Mouse (Mus musculus) olfactory bulb, adult 2 months (tissue): Measurements from ENCODE around the gene Pld1. TPM values are rescaled to one million over a fixed set of nuclear protein-coding genes. Genes with fewer than 3 reads are reported as not detected.

Experiments used
- H3K27ac ChIP-seq: fragments of 200-500 bp; 2 replicates; pipeline ENCODE4 v1.5.1; 2012; ENCODE audit warnings: low read depth, low read length; ENCODE audit not compliant: insufficient read depth
- H3K4me1 ChIP-seq: fragments of 200-500 bp; 2 replicates; pipeline ENCODE4 v1.6.1; 2012; ENCODE audit warnings: low read length; ENCODE audit not compliant: control insufficient read depth, insufficient read depth
- H3K4me3 ChIP-seq: fragments of 200-500 bp; 2 replicates; pipeline ENCODE4 v1.5.1; 2012; ENCODE audit warnings: mild to moderate bottlenecking, low read depth, low read length, moderate library complexity; ENCODE audit not compliant: insufficient read depth
- CTCF ChIP-seq: fragments of 200-500 bp; IDR thresholded peaks from 2 replicates; pipeline ENCODE4 v1.5.1; 2012; ENCODE audit warnings: low read depth, mild to moderate bottlenecking, low read length, moderate library complexity; ENCODE audit not compliant: insufficient read depth
- POLR2A ChIP-seq: fragments of 200-500 bp; IDR thresholded peaks from 2 replicates; pipeline ENCODE4 v1.6.1; 2012; ENCODE audit warnings: mild to moderate bottlenecking, low read depth, low read length, moderate library complexity; ENCODE audit not compliant: insufficient read depth
- WGBS: fragments of 180-500 bp; shearing (Covaris S2); methylation state at CpG from one replicate; pipeline ENCODE4 v1.1.7; 2018; 5-methylcytosine and 5-hydroxymethylcytosine counted together
- polyA plus RNA-seq: library from polyadenylated mRNA; stranded (reverse); fragments of >200 nt; gene quantifications from 2 replicates; pipeline ENCODE4 v1.2.4, GENCODE M21; 2012; ENCODE audit warnings: low replicate concordance; ENCODE audit not compliant: missing spikeins, insufficient read depth, insufficient read length

The Pld1 gene
- polyA plus RNA-seq, 1 experiment: not detected

DNA sequence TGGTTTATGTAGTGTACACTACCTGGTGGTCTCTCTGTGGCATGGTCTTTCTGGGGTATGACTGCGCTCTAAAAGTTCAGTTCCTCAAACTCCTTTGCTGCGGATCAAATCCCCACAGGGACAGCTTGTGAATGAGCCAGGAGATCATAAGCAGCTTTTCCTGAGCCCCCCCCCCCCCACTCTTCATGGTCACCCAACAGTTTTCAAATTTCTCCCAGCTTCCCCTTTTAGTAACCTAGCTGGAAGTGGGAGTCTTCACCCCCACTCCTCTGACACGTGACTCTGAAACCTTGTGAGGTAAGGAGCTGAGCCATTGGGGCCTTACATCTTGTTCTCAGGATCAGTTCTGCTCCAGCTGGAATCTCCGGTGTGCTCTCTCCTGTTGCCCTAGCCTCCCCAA, 114.6 kb downstream of the Pld1 start:
- WGBS: 91% methylated on average over 4 of the region's 4 CpGs
- no peak overlapping the region for H3K4me3 ChIP-seq
- no peak overlapping the region for H3K27ac ChIP-seq
- H3K4me1 ChIP-seq: no peaks in the 10 kb centered on the region
- no peak for TF ChIP-seq CTCF
- no peak for TF ChIP-seq POLR2A

GRCm38 (mm10) chr3:28060713-28061112, 122.2 kb downstream of the Pld1 start:
- H3K4me3 ChIP-seq: no peak overlapping the region
- H3K4me1 ChIP-seq: no peaks in the 10 kb centered on the region
- TF ChIP-seq CTCF (no peak), POLR2A (no peak)
- H3K27ac ChIP-seq: no peak overlapping the region
- 89% methylated on average over 4 of the region's 4 CpGs for WGBS

DNA sequence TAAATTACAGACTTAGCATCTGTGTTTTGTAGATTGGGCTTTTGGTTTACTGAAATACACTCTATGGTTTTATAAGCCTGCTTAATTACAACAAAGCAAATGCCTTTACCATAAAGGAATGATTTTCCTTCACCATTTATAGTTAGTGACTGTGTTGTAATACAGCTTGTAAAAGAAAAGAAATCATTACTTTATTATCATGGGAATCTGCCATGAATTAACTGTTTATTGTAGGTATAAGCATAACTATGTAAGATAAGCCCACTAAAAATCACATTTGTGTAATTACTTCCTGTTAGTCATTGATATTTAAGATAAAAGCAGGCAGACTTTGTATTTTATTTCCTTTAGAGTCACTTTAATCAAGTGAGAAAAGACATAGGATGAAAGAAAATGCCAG, 122.7 kb downstream of the Pld1 start:
- H3K4me3 ChIP-seq: no peak overlapping the region
- no peaks in the 10 kb centered on the region for H3K4me1 ChIP-seq
- H3K27ac ChIP-seq: no peak overlapping the region
- no peak for TF ChIP-seq POLR2A
- no peak for TF ChIP-seq CTCF

GRCm38 (mm10) chr3:28079211-28079610, 140.7 kb downstream of the Pld1 start:
- WGBS: 88% methylated on average over 3 of the region's 3 CpGs

DNA sequence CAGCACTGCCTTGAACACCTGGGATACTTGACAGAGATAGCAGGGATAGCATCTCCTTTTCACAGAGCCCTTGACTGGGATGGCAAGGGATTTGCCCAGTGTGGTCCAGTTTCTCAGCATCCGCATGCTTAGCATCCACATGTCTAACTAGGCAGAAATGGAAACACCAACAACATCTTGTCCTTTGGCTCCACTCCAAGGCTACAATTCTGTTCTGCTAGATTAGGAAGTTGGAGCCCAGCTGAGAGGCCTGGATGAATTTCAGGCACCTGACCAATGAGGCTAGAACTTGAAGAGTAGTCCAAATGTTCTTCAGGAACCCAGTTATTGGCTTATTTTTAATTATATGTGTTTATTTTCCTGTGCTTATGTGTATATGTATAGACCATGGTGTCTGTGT, 141.6 kb downstream of the Pld1 start:
- TF ChIP-seq CTCF (no peak), POLR2A (no peak)
- H3K27ac ChIP-seq: no peak overlapping the region
- 94% methylated on average over 1 of the region's 1 CpGs for WGBS

More at GRCm38 (mm10) chr3:28079211-28079610, 140.7 kb downstream of the Pld1 start:
- Histone ChIP-seq H3K4me3 (no peak overlapping the region), H3K4me1 (no peaks in the 10 kb centered on the region), H3K27ac (no peak overlapping the region)
- TF ChIP-seq CTCF (no peak), POLR2A (no peak)

GRCm38 (mm10) chr3:28081012-28081411, 142.5 kb downstream of the Pld1 start:
- WGBS: 71% methylated on average over 6 of the region's 6 CpGs
- Histone ChIP-seq H3K27ac (no peak overlapping the region), H3K4me3 (no peak overlapping the region), H3K4me1 (no peaks in the 10 kb centered on the region)
- TF ChIP-seq CTCF (no peak), POLR2A (no peak)

More for the DNA sequence above, 141.6 kb downstream of the Pld1 start:
- Histone ChIP-seq H3K4me1 (no peaks in the 10 kb centered on the region), H3K4me3 (no peak overlapping the region)

DNA sequence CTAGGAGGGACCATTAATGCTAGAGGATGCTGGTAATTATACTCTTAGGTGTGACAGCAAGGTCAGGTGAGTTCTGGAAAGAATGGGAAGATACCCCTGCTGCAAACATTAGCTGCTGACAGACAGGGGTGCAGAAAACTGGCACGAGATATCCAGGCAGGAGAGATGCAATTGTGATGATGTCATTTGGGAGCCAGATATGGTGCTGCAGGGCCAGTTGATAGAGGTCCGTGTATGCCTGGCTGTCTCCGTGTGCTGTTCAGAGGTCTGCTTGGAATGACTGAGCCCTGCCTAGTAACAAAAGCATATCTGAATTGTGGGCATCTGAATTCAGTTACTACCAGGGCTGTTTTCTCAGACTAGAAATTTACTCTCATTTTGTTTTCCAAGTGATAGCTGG, 144.7 kb downstream of the Pld1 start:
- no peak for TF ChIP-seq CTCF
- TF ChIP-seq POLR2A: no peak
- 82% methylated on average over 3 of the region's 3 CpGs for whole genome bisulfite sequencing
- no peaks in the 10 kb centered on the region for H3K4me1 ChIP-seq
- no peak overlapping the region for H3K27ac ChIP-seq
- H3K4me3 ChIP-seq: no peak overlapping the region

GRCm38 (mm10) chr3:28084281-28084680, 145.8 kb downstream of the Pld1 start:
- 75% methylated on average over 2 of the region's 2 CpGs for WGBS
- H3K27ac ChIP-seq: no peak overlapping the region
- TF ChIP-seq POLR2A: no peak
- TF ChIP-seq CTCF: no peak
- H3K4me3 ChIP-seq: no peak overlapping the region
- H3K4me1 ChIP-seq: no peaks in the 10 kb centered on the region

- Histone ChIP-seq H3K27ac (no peak overlapping the region), H3K4me1 (no peaks in the 10 kb centered on the region), H3K4me3 (no peak overlapping the region)
- no peak for TF ChIP-seq POLR2A
- no peak for TF ChIP-seq CTCF
- WGBS: 82% methylated on average over 1 of the region's 1 CpGs
These were observed 152.8 kb downstream of the Pld1 start for GRCm38 (mm10) chr3:28091296-28091695.

GRCm38 (mm10) chr3:28091741-28092140, 153.2 kb downstream of the Pld1 start:
- H3K27ac ChIP-seq: no peak overlapping the region
- TF ChIP-seq CTCF: no peak
- TF ChIP-seq POLR2A: no peak
- no peak overlapping the region for H3K4me3 ChIP-seq
- 86% methylated on average over 2 of the region's 2 CpGs for WGBS
- no peaks in the 10 kb centered on the region for H3K4me1 ChIP-seq
